Mouse (Mus musculus) stomach, embryonic 15.5 days (tissue): Measurements from ENCODE around the gene Pex6. TPM values are rescaled to one million over a fixed set of nuclear protein-coding genes. Genes with fewer than 3 reads are reported as not detected.

Experiments used
- ATAC-seq: fragments of 200-750 bp; cut with Nextera tagmentation; 2 replicates; pipeline ENCODE4 v1.8.0; 2017; ENCODE audit warnings: low read depth, moderate number of reproducible peaks, moderate TSS enrichment; ENCODE audit not compliant: insufficient read depth, low FRiP score
- H3K27ac ChIP-seq: fragments of 300-500 bp; sonication (generic); 2 replicates; pipeline ENCODE4 v1.5.1; 2015; ENCODE audit warnings: mild to moderate bottlenecking, inconsistent platforms
- H3K27me3 ChIP-seq: fragments of 300-500 bp; sonication (generic); replicated peaks from 2 replicates; pipeline ENCODE4 v1.6.1; 2015; ENCODE audit warnings: inconsistent platforms
- H3K36me3 ChIP-seq: fragments of 300-500 bp; sonication (generic); 2 replicates; pipeline ENCODE4 v1.6.1; 2015; ENCODE audit warnings: inconsistent platforms
- H3K4me1 ChIP-seq: fragments of 300-500 bp; sonication (generic); 2 replicates; pipeline ENCODE4 v1.6.1; 2015; ENCODE audit warnings: inconsistent platforms
- H3K4me2 ChIP-seq: fragments of 300-500 bp; sonication (generic); 2 replicates; pipeline ENCODE4 v1.6.1; 2015; ENCODE audit warnings: mild to moderate bottlenecking, inconsistent platforms
- H3K4me3 ChIP-seq: fragments of 300-500 bp; sonication (generic); replicated peaks from 2 replicates; pipeline ENCODE4 v1.5.1; 2015; ENCODE audit warnings: inconsistent platforms
- H3K9ac ChIP-seq: fragments of 300-500 bp; sonication (generic); 2 replicates; pipeline ENCODE4 v1.6.1; 2015; ENCODE audit warnings: inconsistent platforms
- H3K9me3 ChIP-seq: fragments of 300-500 bp; sonication (generic); 2 replicates; pipeline ENCODE4 v1.6.1; 2016; ENCODE audit warnings: inconsistent platforms
- WGBS: fragments of 180-500 bp; shearing (Covaris S2); methylation state at CpG from one replicate; pipeline ENCODE4 v1.1.7; 2015; 5-methylcytosine and 5-hydroxymethylcytosine counted together
- polyA plus RNA-seq: library from polyadenylated mRNA; unstranded; fragments of >200 nt; fragmentation: Nextera tagmentation; extraction: Ambion mirVana; gene quantifications from 2 replicates; pipeline ENCODE4 v1.2.1, GENCODE M21; 2015

Pex6 gene
- polyA plus RNA-seq, 1 experiment from 2014 or later: 24.9 TPM

DNA sequence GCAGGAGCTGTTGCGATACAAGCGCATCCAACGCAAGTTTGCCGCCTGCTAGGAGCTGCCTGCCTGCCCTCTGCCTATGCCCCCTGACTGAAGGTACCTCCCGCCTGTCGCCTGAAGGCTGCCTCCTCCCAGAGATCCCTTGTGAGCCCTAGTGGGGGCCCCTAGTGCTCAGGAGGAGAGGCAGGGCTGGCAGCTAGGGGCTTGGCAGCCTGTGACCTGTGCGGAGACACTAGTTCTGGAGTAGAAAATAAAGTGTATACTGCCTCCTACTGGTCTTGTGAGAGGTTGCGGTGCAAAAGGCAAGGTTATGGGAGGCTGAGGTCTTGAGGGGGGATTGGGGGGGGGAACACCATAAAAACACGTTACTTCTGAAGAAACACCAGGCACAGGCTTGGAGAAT is 14.0 kb downstream of the Pex6 start:
- WGBS: 61% methylated on average over 9 of the region's 9 CpGs
- no peaks in the 10 kb centered on the region for H3K9me3 ChIP-seq
- H3K36me3 ChIP-seq: peaks cover 11% of the 10 kb centered on the region; the same call in 1 of the 2 replicates
- ATAC-seq: no peak
- H3K27ac ChIP-seq: no peak overlapping the region
- no peak overlapping the region for H3K4me3 ChIP-seq
- H3K4me2 ChIP-seq: no peak overlapping the region
- H3K9ac ChIP-seq: no peak overlapping the region
- no peaks in the 10 kb centered on the region for H3K27me3 ChIP-seq
- 0 out of 2 replicates have a peak, but pooled peaks cover 4% of the 10 kb centered on the region for H3K4me1 ChIP-seq

DNA sequence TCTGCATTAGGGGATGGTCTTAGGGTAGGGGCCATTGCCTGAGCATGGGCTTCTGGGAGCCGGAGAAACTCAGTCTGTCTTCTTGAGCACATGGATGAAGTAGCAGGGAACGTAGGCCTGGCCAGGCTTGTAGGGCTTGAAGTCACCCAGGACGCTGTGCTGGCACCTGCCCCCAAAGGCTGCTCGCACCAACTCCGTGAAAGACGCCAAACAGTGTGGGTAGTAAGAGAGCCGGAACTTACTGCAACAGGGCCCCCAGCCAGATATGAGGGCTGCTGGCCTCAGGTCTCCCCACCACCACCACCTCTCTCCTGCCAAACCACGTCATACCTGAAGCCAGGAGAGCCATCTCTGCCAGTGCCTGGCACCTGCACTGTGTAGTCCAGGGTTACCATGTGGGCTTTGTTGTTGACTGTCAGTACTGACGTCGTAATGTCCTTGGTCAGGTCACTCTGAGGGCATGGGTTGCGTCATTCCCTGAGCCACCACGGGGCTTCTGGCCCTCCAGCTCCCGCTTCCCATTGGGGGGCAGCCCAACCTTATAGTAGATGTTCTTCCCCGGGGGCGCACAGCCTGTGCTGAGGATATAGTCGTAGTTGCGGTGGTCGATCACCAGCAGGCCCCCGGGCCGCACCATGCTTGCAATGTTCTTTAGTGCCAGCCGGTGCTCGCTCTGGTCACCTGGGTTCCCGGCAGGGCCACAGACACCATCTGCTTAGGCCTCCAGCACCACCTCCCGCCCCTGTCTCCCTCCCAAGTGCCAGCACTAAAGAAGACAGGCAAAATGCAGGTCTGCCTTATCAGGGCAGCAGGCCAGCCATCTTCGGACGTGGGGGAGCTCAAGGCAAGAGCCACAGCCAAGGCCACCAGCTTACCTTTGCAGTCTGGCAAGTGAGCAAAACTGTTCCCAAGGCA is 14.7 kb downstream of the Pex6 start:
- Histone ChIP-seq H3K36me3 (peaks cover 7% of the 10 kb centered on the region; the same call in 1 of the 2 replicates), H3K4me3 (no peak overlapping the region), H3K9ac (no peak overlapping the region), H3K9me3 (no peaks in the 10 kb centered on the region), H3K4me1 (0 out of 2 replicates have a peak, but pooled peaks cover 4% of the 10 kb centered on the region), H3K27me3 (no peaks in the 10 kb centered on the region), H3K27ac (no peak overlapping the region), H3K4me2 (no peak overlapping the region)
- no peak for ATAC-seq
- WGBS: 90% methylated on average over 26 of the region's 26 CpGs

- H3K27ac ChIP-seq: no peak overlapping the region
- H3K9ac ChIP-seq: no peak overlapping the region
- no peak overlapping the region for H3K4me2 ChIP-seq
- H3K4me1 ChIP-seq: 0 out of 2 replicates have a peak, but pooled peaks cover 4% of the 10 kb centered on the region
- peaks cover 2% of the 10 kb centered on the region; the same call in 1 of the 2 replicates for H3K36me3 ChIP-seq
- no peaks in the 10 kb centered on the region for H3K9me3 ChIP-seq
- H3K27me3 ChIP-seq: no peaks in the 10 kb centered on the region
- 91% methylated on average over 11 of the region's 11 CpGs for WGBS
- no peak for ATAC-seq
- no peak overlapping the region for H3K4me3 ChIP-seq
Measured at GRCm38 (mm10) chr17:46727271-46727670, 16.0 kb downstream of the Pex6 start.

- WGBS: 39% methylated on average over 6 of the region's 6 CpGs
- no peaks in the 10 kb centered on the region for H3K9me3 ChIP-seq
- no peak overlapping the region for H3K9ac ChIP-seq
- H3K4me3 ChIP-seq: no peak overlapping the region
- no peaks in the 10 kb centered on the region for H3K27me3 ChIP-seq
- no peaks in the 10 kb centered on the region; the same call in 1 of the 2 replicates for H3K36me3 ChIP-seq
- 0 out of 2 replicates have a peak, but pooled peaks cover 4% of the 10 kb centered on the region for H3K4me1 ChIP-seq
- no peak for ATAC-seq
- H3K4me2 ChIP-seq: no peak overlapping the region
- H3K27ac ChIP-seq: no peak overlapping the region
Measured at GRCm38 (mm10) chr17:46728021-46728420, 16.8 kb downstream of the Pex6 start.

DNA sequence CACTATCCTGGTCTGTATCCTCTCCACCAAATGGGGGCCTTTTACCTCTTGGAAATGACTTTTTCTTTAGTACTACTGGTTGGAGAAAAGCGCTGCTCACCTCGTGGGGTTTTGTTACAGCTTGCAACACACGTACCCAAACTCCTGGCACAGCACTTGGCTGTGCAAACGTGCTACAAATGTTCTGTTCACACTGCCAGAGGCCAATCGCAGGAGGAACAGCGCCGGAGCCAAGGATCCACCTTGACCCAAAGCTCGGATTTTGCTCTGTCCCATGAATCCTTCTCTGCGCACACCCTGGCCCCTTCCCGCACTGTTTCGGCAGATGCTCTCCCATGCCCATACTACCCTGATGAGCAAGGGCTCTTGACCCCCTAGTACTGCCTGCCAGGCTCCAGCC is 17.2 kb downstream of the Pex6 start:
- no peaks in the 10 kb centered on the region for H3K27me3 ChIP-seq
- H3K4me3 ChIP-seq: peak overlapping the region; percentile 33
- no peaks in the 10 kb centered on the region; the same call in 1 of the 2 replicates for H3K36me3 ChIP-seq
- ATAC-seq: 0 out of 2 replicates have a peak, but pooled peaks have one; percentile 2
- H3K9ac ChIP-seq: no peak overlapping the region
- no peaks in the 10 kb centered on the region for H3K9me3 ChIP-seq
- 0 out of 2 replicates have a peak, but pooled peaks cover 4% of the 10 kb centered on the region for H3K4me1 ChIP-seq
- H3K27ac ChIP-seq: no peak overlapping the region
- peak overlapping the region; percentile 57 for H3K4me2 ChIP-seq
- 39% methylated on average over 11 of the region's 11 CpGs for WGBS

DNA sequence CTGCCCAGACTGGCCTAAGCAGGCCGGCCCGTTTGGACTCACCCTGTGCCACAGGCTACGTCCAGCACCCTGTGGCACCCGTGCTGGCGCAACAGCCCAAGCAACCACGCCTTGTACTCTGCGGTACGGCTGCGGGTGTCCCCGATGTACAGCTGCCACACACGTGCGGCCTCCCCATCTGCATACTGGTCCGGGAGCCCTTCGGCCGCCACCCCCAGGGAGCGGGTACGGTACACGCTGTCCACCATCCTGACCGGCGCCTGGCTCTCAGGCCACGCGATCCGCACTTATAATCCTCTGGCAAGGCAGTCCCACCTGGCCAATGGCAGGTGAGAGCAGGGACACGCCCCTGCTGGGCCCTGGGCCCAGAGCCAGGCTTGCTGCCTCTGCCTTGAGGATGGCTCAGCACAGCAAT is 17.6 kb downstream of the Pex6 start, which contains the start of gene Gnmt:
Gene Gnmt, minus strand, starts transcription at position 265 of the 415 bp plus-strand sequence.
- 15% methylated on average over 24 of the region's 24 CpGs for WGBS
- no peak within 1 kb of the TSS for H3K9ac ChIP-seq
- no peak within 1 kb of the TSS for H3K27ac ChIP-seq
- H3K4me3 ChIP-seq: peak within 1 kb of the TSS; percentile 33
- no peaks in the 10 kb centered on the region for H3K9me3 ChIP-seq
- H3K36me3 ChIP-seq: no peaks in the 10 kb centered on the region; the same call in 1 of the 2 replicates
- ATAC-seq: peak; percentile 65; the same call in 1 of the 2 replicates
- 0 out of 2 replicates have a peak, but pooled peaks cover 4% of the 10 kb centered on the region for H3K4me1 ChIP-seq
- H3K4me2 ChIP-seq: peak within 1 kb of the TSS; percentile 57
- no peaks in the 10 kb centered on the region for H3K27me3 ChIP-seq

GRCm38 (mm10) chr17:46734055-46734454 is 22.8 kb downstream of the Pex6 start:
- Histone ChIP-seq H3K9ac (no peak overlapping the region), H3K4me3 (no peak overlapping the region), H3K27me3 (no peaks in the 10 kb centered on the region), H3K9me3 (no peaks in the 10 kb centered on the region), H3K27ac (no peak overlapping the region), H3K36me3 (no peaks in the 10 kb centered on the region; the same call in 1 of the 2 replicates), H3K4me1 (0 out of 2 replicates have a peak, but pooled peaks cover 4% of the 10 kb centered on the region), H3K4me2 (no peak overlapping the region)
- ATAC-seq: no peak
- 91% methylated on average over 3 of the region's 3 CpGs for WGBS

DNA sequence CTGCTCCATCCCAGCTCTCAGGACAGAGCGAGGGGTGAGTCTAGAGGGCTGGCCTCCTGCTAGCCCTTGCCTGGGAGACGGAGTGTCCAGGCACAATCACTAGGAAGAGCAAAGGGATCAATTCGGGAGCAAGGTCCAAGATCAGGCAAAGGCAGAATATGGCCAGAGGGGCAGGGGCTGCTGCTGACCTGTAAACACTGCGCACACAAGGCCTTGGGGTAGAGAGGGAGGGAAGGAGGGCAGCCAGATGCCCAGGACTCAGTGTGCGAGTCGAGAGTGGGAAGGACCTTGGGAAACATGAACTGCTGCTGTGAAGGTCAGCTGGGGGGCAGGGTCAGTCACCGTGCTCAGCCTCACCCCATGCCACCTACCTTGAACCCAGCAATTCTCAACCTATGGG is 24.0 kb downstream of the Pex6 start:
- 86% methylated on average over 7 of the region's 7 CpGs for WGBS
- H3K4me2 ChIP-seq: no peak overlapping the region
- ATAC-seq: peak; percentile 67; the same call in 1 of the 2 replicates
- no peak overlapping the region for H3K9ac ChIP-seq
- no peaks in the 10 kb centered on the region for H3K4me1 ChIP-seq
- H3K27me3 ChIP-seq: no peaks in the 10 kb centered on the region
- no peak overlapping the region for H3K27ac ChIP-seq
- H3K9me3 ChIP-seq: no peaks in the 10 kb centered on the region
- no peaks in the 10 kb centered on the region; the same call in 1 of the 2 replicates for H3K36me3 ChIP-seq
- H3K4me3 ChIP-seq: no peak overlapping the region

DNA sequence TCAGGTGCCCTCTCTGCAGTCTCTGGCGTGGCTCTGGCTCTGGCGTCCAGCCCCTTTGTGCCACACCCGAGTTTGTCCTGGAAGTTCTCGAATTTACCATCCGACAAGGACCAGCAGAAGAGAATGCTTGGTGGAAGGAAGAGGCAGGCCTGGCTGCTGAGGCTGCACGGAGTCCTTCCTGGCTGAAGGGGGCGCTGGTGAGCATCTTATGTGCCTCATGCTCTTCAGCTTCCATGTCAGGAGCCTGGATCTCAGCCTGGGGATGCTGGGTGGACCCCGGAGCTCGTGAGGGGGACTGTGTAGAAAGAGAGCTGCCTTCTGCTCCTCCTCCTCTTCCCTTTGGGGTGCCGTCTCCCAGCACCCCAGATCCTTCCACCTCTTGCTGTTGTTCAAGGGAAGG is 24.9 kb downstream of the Pex6 start:
- Histone ChIP-seq H3K36me3 (no peaks in the 10 kb centered on the region; the same call in 1 of the 2 replicates), H3K9ac (no peak overlapping the region), H3K9me3 (no peaks in the 10 kb centered on the region), H3K27ac (no peak overlapping the region), H3K4me2 (no peak overlapping the region), H3K4me3 (no peak overlapping the region), H3K27me3 (no peaks in the 10 kb centered on the region), H3K4me1 (no peaks in the 10 kb centered on the region)
- WGBS: 59% methylated on average over 10 of the region's 10 CpGs
- no peak for ATAC-seq

DNA sequence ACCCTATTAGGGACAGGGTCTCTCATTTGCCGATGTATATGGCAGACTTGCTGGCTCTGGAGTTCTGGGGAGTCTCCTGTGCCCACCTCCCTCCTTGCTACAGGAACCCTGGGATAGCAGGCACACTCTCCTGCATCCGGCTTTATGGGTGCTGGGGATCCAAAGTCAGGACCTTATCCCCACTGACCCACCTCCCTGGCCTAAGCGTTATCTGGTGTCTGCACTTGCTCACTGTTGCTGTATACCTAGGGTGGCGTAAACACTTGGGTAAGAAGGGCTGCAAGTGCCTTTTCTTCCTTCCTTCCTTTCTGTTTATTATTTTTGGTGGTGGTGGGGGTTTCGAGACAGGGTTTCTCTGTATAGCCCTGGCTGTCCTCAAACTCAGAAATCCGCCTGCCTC is 30.0 kb downstream of the Pex6 start:
- 94% methylated on average over 6 of the region's 6 CpGs for WGBS
- H3K4me1 ChIP-seq: no peaks in the 10 kb centered on the region
- H3K4me3 ChIP-seq: no peak overlapping the region
- H3K27me3 ChIP-seq: no peaks in the 10 kb centered on the region
- no peak overlapping the region for H3K27ac ChIP-seq
- no peak overlapping the region for H3K9ac ChIP-seq
- no peaks in the 10 kb centered on the region for H3K9me3 ChIP-seq
- H3K4me2 ChIP-seq: no peak overlapping the region
- ATAC-seq: no peak
- H3K36me3 ChIP-seq: peaks cover 11% of the 10 kb centered on the region

DNA sequence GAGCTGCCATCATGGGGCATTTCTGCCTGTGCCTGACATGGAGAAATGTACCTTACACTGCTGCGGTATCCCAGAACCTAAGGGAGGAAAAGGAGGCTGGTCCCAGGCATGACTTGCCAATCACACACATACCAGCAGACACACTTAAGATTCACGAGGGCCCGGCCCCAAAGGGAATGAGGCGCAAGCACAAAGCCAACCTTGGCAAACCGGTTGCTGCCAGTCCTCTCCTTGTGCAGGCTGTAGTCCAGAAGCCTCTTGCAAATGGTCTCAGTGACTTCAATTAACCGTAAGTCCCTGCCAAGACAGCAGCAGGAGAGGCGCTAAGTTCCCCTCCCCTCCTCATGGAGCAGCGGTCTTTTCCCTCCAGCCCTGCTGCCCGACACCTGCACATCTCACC is 31.7 kb downstream of the Pex6 start:
- H3K4me1 ChIP-seq: no peaks in the 10 kb centered on the region
- no peak overlapping the region for H3K4me3 ChIP-seq
- no peaks in the 10 kb centered on the region for H3K27me3 ChIP-seq
- H3K9ac ChIP-seq: no peak overlapping the region
- WGBS: 86% methylated on average over 9 of the region's 9 CpGs
- no peaks in the 10 kb centered on the region for H3K9me3 ChIP-seq
- H3K36me3 ChIP-seq: peaks cover 11% of the 10 kb centered on the region
- H3K27ac ChIP-seq: no peak overlapping the region
- ATAC-seq: no peak
- no peak overlapping the region for H3K4me2 ChIP-seq

GRCm38 (mm10) chr17:46745506-46745905 is 34.2 kb downstream of the Pex6 start:
- no peak for ATAC-seq
- WGBS: 80% methylated on average over 2 of the region's 2 CpGs
- H3K9me3 ChIP-seq: no peaks in the 10 kb centered on the region
- H3K4me2 ChIP-seq: no peak overlapping the region
- H3K27ac ChIP-seq: no peak overlapping the region
- no peaks in the 10 kb centered on the region for H3K4me1 ChIP-seq
- H3K9ac ChIP-seq: no peak overlapping the region
- no peak overlapping the region for H3K4me3 ChIP-seq
- peaks cover 11% of the 10 kb centered on the region; the same call in 1 of the 2 replicates for H3K36me3 ChIP-seq
- H3K27me3 ChIP-seq: no peaks in the 10 kb centered on the region
